Mouse (Mus musculus): ENCODE data around the gene Nit2. TPM values are rescaled to one million over a fixed set of nuclear protein-coding genes. Genes with fewer than 3 reads are reported as not detected.
A peak's percentile ranks its signal among the peaks of the same experiment; 100 is the strongest.

The Nit2 gene
- 13.1 and 15.1 TPM in 2 replicates for polyA plus RNA-seq (2012; rRNA removed)

DNA sequence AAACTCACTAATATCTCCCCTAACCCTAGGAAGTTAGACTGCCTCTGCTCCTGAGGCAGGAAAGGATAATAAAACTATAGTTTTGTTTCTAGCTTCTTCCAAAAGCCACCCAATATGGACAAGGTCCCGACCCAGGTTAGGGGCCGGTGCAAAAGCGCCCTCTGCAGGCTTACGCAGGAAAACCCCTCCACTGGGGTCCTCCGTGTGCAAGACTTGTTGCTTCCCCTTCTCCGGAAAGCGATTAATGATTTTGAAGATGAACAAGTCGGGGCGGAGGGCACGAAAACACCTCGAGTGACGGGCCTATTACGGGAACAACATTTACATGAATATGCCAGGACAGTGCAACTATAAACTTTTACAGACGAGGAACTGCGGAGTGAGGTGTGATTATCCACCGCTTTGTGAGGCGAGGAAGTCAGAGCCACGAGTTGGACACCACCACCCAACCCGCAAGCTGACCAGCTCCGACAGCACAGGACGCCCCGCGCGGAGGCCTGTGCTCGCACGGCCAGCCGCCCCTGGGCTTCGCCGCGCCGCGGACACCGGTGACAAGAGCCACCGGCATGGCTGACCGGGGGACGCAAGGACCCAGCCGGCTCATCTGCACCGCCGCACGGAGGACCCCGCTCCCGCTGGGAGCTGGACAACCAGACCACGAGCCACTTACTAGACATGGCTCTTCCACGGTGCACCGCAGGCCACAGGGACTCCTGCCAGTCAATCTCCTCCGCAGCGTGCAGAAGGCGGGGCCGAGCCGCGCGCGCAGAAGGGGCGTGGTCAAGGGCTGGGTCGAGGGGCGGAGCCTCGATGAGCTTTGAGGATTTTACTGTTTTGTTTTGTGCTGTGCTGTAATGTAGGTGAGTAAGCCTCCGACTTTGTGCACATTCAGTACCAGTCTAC is at the start of gene Nit2:
Gene Nit2 (minus strand): TSS at position 731 of the 903 bp plus-strand sequence.
- 0 out of 2 replicates have a peak within 1 kb of the TSS, but pooled peaks have one; percentile 12 for H3K27ac ChIP-seq (ENCODE audit: insufficient read depth, low read length)
- peaks cover 1% of the 10 kb centered on the region; the same call in 1 of the 2 replicates for H3K4me1 ChIP-seq (ENCODE audit: control insufficient read depth, insufficient read depth, low read length)
- H3K4me3 ChIP-seq (ENCODE audit: insufficient read depth, low read length) = peak within 1 kb of the TSS; percentile 78
- TF ChIP-seq CTCF (IDR thresholded peaks at IDR 0.05; ENCODE audit: extremely low read depth, insufficient read depth, low read length) (peak; percentile 59), POLR2A (IDR thresholded peaks at IDR 0.05; ENCODE audit: extremely low read depth, insufficient read depth, low read length) (peak; percentile 74)

DNA sequence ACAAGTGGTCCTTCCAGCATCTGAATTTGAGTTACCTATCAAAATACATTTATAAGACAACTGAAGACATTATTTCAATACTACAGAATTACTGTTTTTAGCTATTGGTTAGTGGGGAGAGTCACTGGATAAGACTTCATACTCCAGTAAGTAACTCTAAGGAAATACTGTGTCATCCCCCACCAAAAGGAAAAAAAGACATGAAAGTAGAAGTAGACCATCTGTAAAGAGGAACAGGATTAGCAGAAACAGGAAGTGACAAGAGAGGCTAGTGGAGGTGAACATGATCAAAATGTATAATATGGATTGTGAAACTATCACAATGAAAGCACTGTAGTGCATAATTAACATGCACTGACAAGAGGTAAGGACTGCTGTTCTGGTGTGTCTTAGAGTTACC is 48.8 kb upstream of the Nit2 start:
- peak overlapping the region; percentile 18; the same call in 1 of the 2 replicates for H3K27ac ChIP-seq (ENCODE audit: insufficient read depth, low read length)
- H3K4me3 ChIP-seq (ENCODE audit: insufficient read depth, low read length) = no peak overlapping the region
- H3K4me1 ChIP-seq (ENCODE audit: control insufficient read depth, insufficient read depth, low read length) = no peaks in the 10 kb centered on the region
- TF ChIP-seq POLR2A (IDR thresholded peaks at IDR 0.05; ENCODE audit: extremely low read depth, insufficient read depth, low read length) (no peak), CTCF (IDR thresholded peaks at IDR 0.05; ENCODE audit: extremely low read depth, insufficient read depth, low read length) (no peak)

DNA sequence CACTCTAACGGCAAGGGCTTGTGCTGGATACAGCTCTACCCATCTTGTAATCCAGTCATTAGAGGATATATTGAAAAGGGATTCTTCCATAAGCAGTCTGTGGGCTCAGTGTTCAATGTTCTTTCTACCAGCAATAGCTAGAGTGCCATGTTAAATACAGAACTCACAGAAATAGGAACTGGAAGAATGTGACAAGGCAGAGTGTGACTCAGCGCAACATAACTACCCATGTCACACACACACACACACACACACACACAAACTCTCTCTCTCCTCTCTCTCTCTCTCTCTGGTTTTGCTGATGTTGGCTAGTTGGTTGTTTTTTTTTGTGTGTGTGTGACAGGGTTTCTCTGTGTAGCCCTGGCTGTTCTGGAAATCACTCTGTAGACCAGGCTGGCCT is 43.9 kb upstream of the Nit2 start:
- Histone ChIP-seq H3K27ac (ENCODE audit: insufficient read depth, low read length) (0 out of 2 replicates have a peak overlapping the region, but pooled peaks have one; percentile 12), H3K4me3 (ENCODE audit: insufficient read depth, low read length) (no peak overlapping the region), H3K4me1 (ENCODE audit: control insufficient read depth, insufficient read depth, low read length) (peaks cover 2% of the 10 kb centered on the region; the same call in 1 of the 2 replicates)
- no peak for TF ChIP-seq POLR2A (IDR thresholded peaks at IDR 0.05; ENCODE audit: extremely low read depth, insufficient read depth, low read length)
- no peak for TF ChIP-seq CTCF (IDR thresholded peaks at IDR 0.05; ENCODE audit: extremely low read depth, insufficient read depth, low read length)

DNA sequence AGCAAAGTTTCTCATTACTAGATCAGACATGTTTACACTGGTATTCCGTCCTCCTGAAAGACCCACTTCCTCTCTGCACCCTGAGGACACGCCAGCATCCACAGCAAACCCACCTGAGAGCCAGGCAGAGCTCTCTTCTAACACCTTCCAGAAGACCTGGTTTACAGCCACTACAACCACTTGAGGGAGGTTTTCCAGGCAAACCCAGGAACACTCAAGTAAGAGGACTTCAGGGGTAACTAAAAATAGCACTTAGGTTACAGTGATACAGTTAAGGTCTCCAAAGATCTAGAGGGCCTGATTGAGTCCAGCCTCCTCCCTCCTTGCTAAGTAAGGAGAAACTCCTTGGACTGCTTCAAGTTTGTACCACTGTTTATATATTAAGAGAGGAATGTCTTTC is 41.2 kb upstream of the Nit2 start:
- Histone ChIP-seq H3K27ac (ENCODE audit: insufficient read depth, low read length) (no peak overlapping the region), H3K4me1 (ENCODE audit: control insufficient read depth, insufficient read depth, low read length) (peaks cover 2% of the 10 kb centered on the region; the same call in 1 of the 2 replicates), H3K4me3 (ENCODE audit: insufficient read depth, low read length) (no peak overlapping the region)
- TF ChIP-seq POLR2A (IDR thresholded peaks at IDR 0.05; ENCODE audit: extremely low read depth, insufficient read depth, low read length) (no peak), CTCF (IDR thresholded peaks at IDR 0.05; ENCODE audit: extremely low read depth, insufficient read depth, low read length) (no peak)

GRCm38 (mm10) chr16:57197281-57197680 is 30.1 kb upstream of the Nit2 start:
- Histone ChIP-seq H3K27ac (ENCODE audit: insufficient read depth, low read length) (no peak overlapping the region), H3K4me1 (ENCODE audit: control insufficient read depth, insufficient read depth, low read length) (no peaks in the 10 kb centered on the region), H3K4me3 (ENCODE audit: insufficient read depth, low read length) (no peak overlapping the region)
- TF ChIP-seq POLR2A (IDR thresholded peaks at IDR 0.05; ENCODE audit: extremely low read depth, insufficient read depth, low read length) = no peak
- TF ChIP-seq CTCF (IDR thresholded peaks at IDR 0.05; ENCODE audit: extremely low read depth, insufficient read depth, low read length) = no peak

GRCm38 (mm10) chr16:57196590-57196989 is 29.4 kb upstream of the Nit2 start:
- Histone ChIP-seq H3K4me1 (ENCODE audit: control insufficient read depth, insufficient read depth, low read length) (no peaks in the 10 kb centered on the region), H3K4me3 (ENCODE audit: insufficient read depth, low read length) (no peak overlapping the region), H3K27ac (ENCODE audit: insufficient read depth, low read length) (no peak overlapping the region)
- no peak for TF ChIP-seq POLR2A (IDR thresholded peaks at IDR 0.05; ENCODE audit: extremely low read depth, insufficient read depth, low read length)
- TF ChIP-seq CTCF (IDR thresholded peaks at IDR 0.05; ENCODE audit: extremely low read depth, insufficient read depth, low read length) = no peak

DNA sequence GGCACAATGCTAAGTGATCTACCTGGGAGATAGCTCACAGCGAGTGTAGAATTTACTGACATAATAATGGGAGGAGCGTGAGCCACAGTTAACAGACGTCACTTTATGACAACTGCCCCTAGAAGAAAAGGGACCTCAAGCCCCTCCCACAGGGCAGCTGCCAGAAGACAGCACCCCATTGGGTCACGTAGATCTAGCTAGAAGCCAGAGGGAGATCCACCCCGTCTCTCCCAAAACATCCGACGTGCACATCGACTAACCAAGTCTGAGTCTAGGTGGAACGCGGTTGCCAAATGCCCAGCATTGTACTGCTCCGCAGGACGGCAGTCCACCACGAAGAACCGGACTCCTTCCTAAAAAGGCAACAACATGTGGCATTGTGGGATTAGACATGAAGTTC is 24.1 kb upstream of the Nit2 start:
- TF ChIP-seq CTCF (IDR thresholded peaks at IDR 0.05; ENCODE audit: extremely low read depth, insufficient read depth, low read length) = no peak
- no peak for TF ChIP-seq POLR2A (IDR thresholded peaks at IDR 0.05; ENCODE audit: extremely low read depth, insufficient read depth, low read length)
- no peak overlapping the region for H3K4me3 ChIP-seq (ENCODE audit: insufficient read depth, low read length)
- H3K4me1 ChIP-seq (ENCODE audit: control insufficient read depth, insufficient read depth, low read length) = no peaks in the 10 kb centered on the region; the same call in 1 of the 2 replicates
- no peak overlapping the region for H3K27ac ChIP-seq (ENCODE audit: insufficient read depth, low read length)

DNA sequence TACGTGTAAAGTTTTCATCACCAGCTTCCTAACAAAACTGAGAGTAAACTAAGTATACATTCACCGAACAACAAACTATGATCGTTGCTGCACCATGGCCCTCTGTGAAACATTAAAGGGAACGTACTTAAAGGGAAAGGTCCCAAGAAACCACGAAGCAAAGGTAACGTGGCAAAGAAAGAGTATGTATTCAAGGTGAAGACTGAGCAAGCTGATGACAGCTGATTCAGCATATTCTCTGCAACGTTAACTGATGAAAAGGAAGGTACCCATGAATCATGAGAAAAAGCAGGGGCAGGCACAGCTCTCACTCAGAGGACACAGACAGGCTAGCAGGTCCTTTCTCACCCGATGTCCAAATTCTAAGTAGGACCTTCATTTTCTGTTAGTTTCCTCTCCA is 23.2 kb upstream of the Nit2 start:
- H3K4me3 ChIP-seq (ENCODE audit: insufficient read depth, low read length) = no peak overlapping the region
- no peaks in the 10 kb centered on the region; the same call in 1 of the 2 replicates for H3K4me1 ChIP-seq (ENCODE audit: control insufficient read depth, insufficient read depth, low read length)
- H3K27ac ChIP-seq (ENCODE audit: insufficient read depth, low read length) = no peak overlapping the region
- TF ChIP-seq CTCF (IDR thresholded peaks at IDR 0.05; ENCODE audit: extremely low read depth, insufficient read depth, low read length) (no peak), POLR2A (IDR thresholded peaks at IDR 0.05; ENCODE audit: extremely low read depth, insufficient read depth, low read length) (no peak)

DNA sequence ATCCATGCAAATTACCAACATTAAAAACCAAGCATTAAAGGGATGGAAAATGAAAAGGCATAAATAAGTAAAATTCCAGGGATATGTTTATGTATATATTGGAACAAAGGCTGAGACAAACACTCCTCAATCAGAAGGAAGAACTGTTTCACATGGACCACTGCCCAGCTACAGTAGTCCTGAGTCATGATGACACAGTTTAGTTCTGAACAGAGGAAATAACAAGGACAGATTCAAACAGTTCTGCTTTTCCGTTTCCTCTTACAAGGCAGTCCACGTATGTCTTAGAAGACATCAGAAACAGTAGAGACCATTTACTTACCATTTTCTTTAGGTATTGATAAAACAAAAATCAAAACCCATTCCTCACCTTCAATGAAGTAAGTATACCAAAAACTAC is 22.4 kb upstream of the Nit2 start:
- no peak for TF ChIP-seq CTCF (IDR thresholded peaks at IDR 0.05; ENCODE audit: extremely low read depth, insufficient read depth, low read length)
- TF ChIP-seq POLR2A (IDR thresholded peaks at IDR 0.05; ENCODE audit: extremely low read depth, insufficient read depth, low read length) = no peak
- no peak overlapping the region for H3K4me3 ChIP-seq (ENCODE audit: insufficient read depth, low read length)
- no peak overlapping the region for H3K27ac ChIP-seq (ENCODE audit: insufficient read depth, low read length)
- H3K4me1 ChIP-seq (ENCODE audit: control insufficient read depth, insufficient read depth, low read length) = no peaks in the 10 kb centered on the region; the same call in 1 of the 2 replicates

DNA sequence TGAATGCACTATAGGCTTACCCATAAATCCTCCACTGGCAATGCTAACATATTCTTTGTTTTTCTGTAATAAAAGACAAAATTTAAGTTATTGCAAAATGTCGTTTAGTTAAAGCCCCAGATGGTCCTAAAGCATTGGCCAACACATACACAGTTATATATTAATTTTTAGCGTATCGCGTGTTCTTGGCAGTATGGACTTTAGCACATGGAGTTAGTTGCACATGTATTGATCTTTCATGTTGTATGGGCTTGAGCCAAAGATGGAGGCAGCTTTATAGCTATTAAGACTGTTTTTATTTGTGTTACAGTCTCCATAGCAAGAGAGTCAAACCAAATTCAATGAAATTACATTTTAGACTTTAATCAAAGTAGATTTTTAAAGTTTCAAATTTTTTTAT is 19.5 kb upstream of the Nit2 start:
- Histone ChIP-seq H3K4me3 (ENCODE audit: insufficient read depth, low read length) (no peak overlapping the region), H3K27ac (ENCODE audit: insufficient read depth, low read length) (no peak overlapping the region), H3K4me1 (ENCODE audit: control insufficient read depth, insufficient read depth, low read length) (no peaks in the 10 kb centered on the region; the same call in 1 of the 2 replicates)
- no peak for TF ChIP-seq POLR2A (IDR thresholded peaks at IDR 0.05; ENCODE audit: extremely low read depth, insufficient read depth, low read length)
- TF ChIP-seq CTCF (IDR thresholded peaks at IDR 0.05; ENCODE audit: extremely low read depth, insufficient read depth, low read length) = no peak
